Mouse (Mus musculus) adrenal gland, postnatal 10 days (tissue): ENCODE measurements at regions not wholly inside any gene's neighbourhood (a gene's known extent, or its start where the extent isn't known, plus 50 kb on each side); places are given as distances from the start of the nearest gene placed in this dataset.
A peak's percentile ranks its signal among the peaks of the same experiment; 100 is the strongest.

Experiments
- DNase-seq: peaks from one replicate; pipeline ENCODE4 v3.0.0; 2021; ENCODE audit warnings: mixed read lengths

- peak; percentile 56 for DNase-seq
These were observed 376.9 kb upstream of the Luzp2 start for GRCm38 (mm10) chr7:54458386-54458785.

GRCm38 (mm10) chr7:54491254-54491653 is 344.0 kb upstream of the Luzp2 start:
- DNase-seq, result no peak

GRCm38 (mm10) chr7:54505235-54505634 is 330.1 kb upstream of the Luzp2 start:
- DNase-seq, result no peak

- peak; percentile 20 for DNase-seq
These were observed 328.3 kb upstream of the Luzp2 start for GRCm38 (mm10) chr7:54507006-54507405.

GRCm38 (mm10) chr7:54535693-54536092 is 299.6 kb upstream of the Luzp2 start:
- DNase-seq, result no peak

GRCm38 (mm10) chr7:54557436-54557835 is 277.9 kb upstream of the Luzp2 start:
- no peak for DNase-seq

- no peak for DNase-seq
These were observed 269.6 kb upstream of the Luzp2 start for GRCm38 (mm10) chr7:54565569-54566179.

- DNase-seq, result no peak
These were observed 235.5 kb upstream of the Luzp2 start for GRCm38 (mm10) chr7:54599776-54600175.

- DNase-seq, result no peak
These were observed 212.9 kb upstream of the Luzp2 start for GRCm38 (mm10) chr7:54622436-54622835.

- DNase-seq, result no peak
These were observed 201.4 kb upstream of the Luzp2 start for GRCm38 (mm10) chr7:54633930-54634329.

- DNase-seq, result no peak
These were observed 200.8 kb upstream of the Luzp2 start for GRCm38 (mm10) chr7:54634348-54635035.

- no peak for DNase-seq
These were observed 190.0 kb upstream of the Luzp2 start for GRCm38 (mm10) chr7:54645314-54645713.

GRCm38 (mm10) chr7:54649025-54649424 is 186.3 kb upstream of the Luzp2 start:
- no peak for DNase-seq
